Mouse (Mus musculus) C2C12 (cell line): ENCODE measurements around the gene Pacs1.
"Not testable (repeated sequence)": the region's sequence is repeated elsewhere in the genome, so short reads cannot be mapped to it uniquely, and the experiment has no call there.

Experiments
- CTCF ChIP-seq: IDR thresholded peaks from one replicate; pipeline ENCODE4 v1.5.1; 2011; ENCODE audit not compliant: control insufficient read depth, insufficient read depth, insufficient read length
- MAX ChIP-seq: IDR thresholded peaks from one replicate; pipeline ENCODE4 v1.6.1; 2011; ENCODE audit warnings: mild to moderate bottlenecking, control low read depth
- MYOD1 ChIP-seq: IDR thresholded peaks from one replicate; pipeline ENCODE4 v1.6.1; 2011; ENCODE audit warnings: low read depth; ENCODE audit not compliant: control insufficient read depth, insufficient read length
- USF1 ChIP-seq: IDR thresholded peaks from one replicate; pipeline ENCODE4 v1.6.1; 2011; ENCODE audit warnings: low read depth, mild to moderate bottlenecking, control low read depth, moderate library complexity

- not testable (repeated sequence) for TF ChIP-seq CTCF, USF1, MAX, MYOD1
Observed at GRCm38 (mm10) chr19:5200617-5201016, 72.3 kb downstream of the Pacs1 start.
